Mouse (Mus musculus): ENCODE data around the gene Hspa2. TPM values are rescaled to one million over a fixed set of nuclear protein-coding genes. Genes with fewer than 3 reads are reported as not detected.

The Hspa2 gene
- polyA plus RNA-seq, 1 experiment from 2014 or later, result 11.9 TPM

DNA sequence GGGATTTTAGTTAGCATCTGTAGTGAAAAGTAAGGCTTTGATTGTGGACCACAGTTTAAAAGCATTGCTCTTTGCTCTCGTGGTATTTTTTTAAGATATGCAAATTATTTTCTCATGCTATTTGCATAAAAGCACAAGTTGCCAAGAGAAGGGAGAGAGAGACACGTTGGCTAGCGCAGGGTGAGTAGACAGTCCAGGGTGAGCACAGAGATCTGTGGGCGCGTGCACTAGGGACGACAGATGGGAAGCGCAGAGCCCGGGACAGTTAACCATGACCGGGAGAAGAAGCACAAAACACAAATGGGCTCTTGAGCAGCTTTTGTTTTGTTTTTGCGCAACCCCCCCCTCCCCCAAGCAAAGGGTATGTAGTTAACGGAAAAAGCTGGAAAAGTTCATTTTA is 15.2 kb upstream of the Hspa2 start:
- Histone ChIP-seq H3K36me3 (0 out of 2 replicates have a peak, but pooled peaks cover 8% of the 10 kb centered on the region), H3K4me3 (replicated peaks) (no peak overlapping the region), H3K4me1 (replicated peaks) (no peaks in the 10 kb centered on the region), H3K27me3 (replicated peaks) (no peaks in the 10 kb centered on the region), H3K9me3 (no peaks in the 10 kb centered on the region), H3K4me2 (replicated peaks) (no peak overlapping the region), H3K9ac (no peak overlapping the region), H3K27ac (no peak overlapping the region)
- no peak for ATAC-seq
- WGBS, result 90% methylated on average over 11 of the region's 11 CpGs

DNA sequence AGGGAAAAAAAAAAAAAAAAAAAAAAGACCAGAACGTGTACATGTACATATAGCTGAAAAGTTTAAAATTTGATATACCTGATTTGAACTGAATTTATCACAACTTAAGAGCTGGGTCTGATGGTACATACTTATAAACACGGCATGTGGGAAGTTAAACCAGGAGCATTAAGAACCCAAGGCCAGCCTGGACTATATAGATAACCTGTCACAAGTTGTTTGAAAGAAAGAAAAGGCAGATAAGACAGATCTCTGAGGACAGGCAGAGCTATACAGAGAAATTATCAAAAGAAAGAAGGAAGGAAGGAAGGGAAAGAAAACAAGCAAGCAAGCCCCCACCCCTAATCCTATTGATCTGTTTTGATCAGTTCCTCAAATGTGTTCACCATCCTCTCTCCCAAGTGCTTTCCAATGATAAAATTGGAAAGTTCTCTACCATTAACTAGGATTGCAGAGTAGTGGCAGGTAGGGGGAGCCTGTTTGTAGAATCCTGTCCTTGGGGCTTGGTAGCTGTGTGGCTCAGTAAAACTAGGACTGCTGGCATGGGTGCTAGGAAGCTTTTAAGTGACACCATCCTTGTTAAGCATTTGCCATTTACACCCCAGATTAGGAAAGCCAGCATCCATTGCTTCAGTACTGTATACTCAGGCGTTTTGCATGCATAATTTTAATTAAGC is 12.2 kb upstream of the Hspa2 start:
- H3K9ac ChIP-seq, result no peak overlapping the region
- H3K4me2 ChIP-seq (replicated peaks), result no peak overlapping the region
- WGBS, result 65% methylated on average over 3 of the region's 3 CpGs
- no peak overlapping the region for H3K27ac ChIP-seq
- H3K9me3 ChIP-seq, result no peaks in the 10 kb centered on the region
- no peaks in the 10 kb centered on the region for H3K36me3 ChIP-seq
- H3K4me3 ChIP-seq (replicated peaks), result no peak overlapping the region
- H3K4me1 ChIP-seq (replicated peaks), result no peaks in the 10 kb centered on the region
- no peak for ATAC-seq
- H3K27me3 ChIP-seq (replicated peaks), result no peaks in the 10 kb centered on the region

DNA sequence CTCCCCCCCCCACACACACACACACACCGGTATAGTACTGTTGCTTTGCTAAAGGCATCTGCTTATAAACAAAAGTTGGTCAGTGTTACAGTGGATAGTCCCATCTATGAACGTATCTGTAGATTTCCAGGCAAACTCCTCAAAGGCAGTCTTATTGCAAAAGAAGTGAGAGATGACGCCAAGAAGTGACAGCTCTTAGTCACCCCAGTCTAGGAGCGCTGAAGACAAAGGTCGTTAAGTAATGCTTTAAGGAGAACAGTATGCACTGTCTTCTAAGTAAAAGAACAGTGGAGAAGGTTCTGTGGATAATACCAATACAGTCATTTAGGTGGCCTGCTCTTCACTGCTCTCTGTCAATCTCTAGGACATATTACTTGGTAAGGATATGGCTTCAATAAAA is 11.0 kb upstream of the Hspa2 start:
- no peak overlapping the region for H3K4me3 ChIP-seq (replicated peaks)
- H3K4me1 ChIP-seq (replicated peaks), result no peaks in the 10 kb centered on the region
- H3K9ac ChIP-seq, result no peak overlapping the region
- H3K27me3 ChIP-seq (replicated peaks), result no peaks in the 10 kb centered on the region
- no peak overlapping the region for H3K4me2 ChIP-seq (replicated peaks)
- H3K9me3 ChIP-seq, result no peaks in the 10 kb centered on the region
- no peak overlapping the region for H3K27ac ChIP-seq
- no peak for ATAC-seq
- WGBS, result 80% methylated on average over 5 of the region's 5 CpGs
- H3K36me3 ChIP-seq, result no peaks in the 10 kb centered on the region

DNA sequence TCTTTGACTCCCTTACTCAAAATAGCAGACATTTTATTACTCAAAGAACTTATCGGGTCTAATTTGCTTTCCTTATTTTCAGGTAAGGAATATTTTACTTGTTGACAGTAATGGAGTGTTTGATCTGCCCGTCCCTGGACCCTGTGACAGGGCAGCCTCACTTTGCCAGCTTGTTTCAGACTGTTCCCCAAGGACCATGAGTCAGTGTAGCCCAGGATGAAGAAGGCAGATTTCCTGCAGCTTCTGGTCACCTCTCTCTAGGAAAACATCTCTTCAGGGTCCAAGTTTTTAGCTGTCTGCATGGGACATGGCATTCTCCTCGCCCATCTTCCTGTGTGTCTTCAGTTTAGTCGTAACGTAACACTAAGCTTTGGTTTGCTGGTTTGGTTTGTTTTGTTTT is 6.7 kb upstream of the Hspa2 start:
- H3K4me1 ChIP-seq (replicated peaks), result no peaks in the 10 kb centered on the region
- ATAC-seq, result no peak
- H3K36me3 ChIP-seq, result no peaks in the 10 kb centered on the region
- H3K27me3 ChIP-seq (replicated peaks), result no peaks in the 10 kb centered on the region
- H3K9me3 ChIP-seq, result no peaks in the 10 kb centered on the region
- 78% methylated on average over 5 of the region's 5 CpGs for WGBS
- no peak overlapping the region for H3K4me3 ChIP-seq (replicated peaks)
- no peak overlapping the region for H3K27ac ChIP-seq
- no peak overlapping the region for H3K4me2 ChIP-seq (replicated peaks)
- H3K9ac ChIP-seq, result no peak overlapping the region

DNA sequence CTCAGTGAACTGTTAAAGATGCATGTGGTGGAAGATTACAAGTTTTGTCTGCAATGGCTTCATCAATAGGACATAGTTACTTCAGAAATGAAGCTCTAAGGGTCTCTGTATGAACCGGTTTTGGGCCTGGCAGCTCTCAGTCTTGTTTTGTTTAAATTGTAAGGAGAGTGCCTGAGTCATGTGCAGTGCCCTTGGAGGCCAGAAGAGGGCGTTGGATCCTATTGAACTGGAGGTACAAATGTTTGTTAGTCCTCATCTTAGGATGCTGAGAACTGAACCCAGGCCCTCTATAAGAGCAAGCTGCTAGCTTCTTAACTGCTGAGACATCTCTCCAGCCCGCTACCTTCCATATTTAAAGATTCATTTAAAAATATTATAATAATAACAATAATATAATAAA is 2.3 kb upstream of the Hspa2 start:
- no peaks in the 10 kb centered on the region for H3K36me3 ChIP-seq
- WGBS, result 55% methylated on average over 3 of the region's 3 CpGs
- H3K4me3 ChIP-seq (replicated peaks), result no peak overlapping the region
- no peak for ATAC-seq
- no peaks in the 10 kb centered on the region for H3K9me3 ChIP-seq
- peaks cover 9% of the 10 kb centered on the region for H3K27me3 ChIP-seq (replicated peaks)
- H3K4me2 ChIP-seq (replicated peaks), result no peak overlapping the region
- peaks cover 20% of the 10 kb centered on the region for H3K4me1 ChIP-seq (replicated peaks)
- no peak overlapping the region for H3K27ac ChIP-seq
- no peak overlapping the region for H3K9ac ChIP-seq

DNA sequence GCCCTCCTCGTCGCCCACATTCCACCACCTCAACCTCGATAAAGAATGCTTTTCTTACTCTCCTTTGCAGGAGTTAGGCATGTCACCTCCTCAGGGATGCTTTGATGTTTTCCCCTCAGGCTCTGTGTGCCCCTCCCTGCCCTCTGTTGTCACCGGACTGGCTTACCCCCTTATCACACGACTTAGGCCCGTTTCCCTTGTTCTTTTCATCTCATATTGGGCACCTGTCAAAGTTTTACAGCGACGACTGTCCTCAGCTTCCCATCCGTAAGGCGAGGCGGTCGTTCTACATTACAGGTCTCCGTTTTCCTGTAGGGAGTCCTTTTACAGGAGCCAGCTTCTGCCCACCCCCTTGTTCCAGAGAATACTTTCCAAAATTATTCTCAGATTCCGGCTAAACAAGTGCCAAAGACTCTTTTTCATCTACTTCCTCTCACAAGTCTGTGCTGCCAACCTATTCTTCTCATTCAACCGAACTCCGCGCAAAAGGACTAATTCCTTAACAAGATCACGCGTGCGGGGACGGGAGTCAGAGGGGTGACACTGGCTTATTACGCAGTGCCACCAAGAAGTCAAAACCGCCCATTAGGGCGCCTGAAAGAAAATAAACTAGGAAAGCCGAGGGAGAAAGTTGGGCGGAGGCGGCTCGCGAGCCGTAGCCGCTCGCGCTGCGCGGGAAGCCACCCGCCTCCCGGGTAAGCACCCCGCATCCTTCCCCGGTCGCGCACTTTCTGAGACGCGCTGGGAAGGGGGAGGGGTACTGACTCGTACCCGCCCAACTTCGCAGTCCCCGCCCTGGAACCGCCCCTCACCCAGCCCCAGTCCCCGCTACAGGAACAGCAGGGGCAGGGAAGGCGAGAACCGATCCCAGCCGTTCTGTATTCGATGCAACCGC is 738 bp upstream of the Hspa2 start:
- H3K36me3 ChIP-seq, result no peaks in the 10 kb centered on the region
- 2% methylated on average over 50 of the region's 54 CpGs for WGBS

DNA sequence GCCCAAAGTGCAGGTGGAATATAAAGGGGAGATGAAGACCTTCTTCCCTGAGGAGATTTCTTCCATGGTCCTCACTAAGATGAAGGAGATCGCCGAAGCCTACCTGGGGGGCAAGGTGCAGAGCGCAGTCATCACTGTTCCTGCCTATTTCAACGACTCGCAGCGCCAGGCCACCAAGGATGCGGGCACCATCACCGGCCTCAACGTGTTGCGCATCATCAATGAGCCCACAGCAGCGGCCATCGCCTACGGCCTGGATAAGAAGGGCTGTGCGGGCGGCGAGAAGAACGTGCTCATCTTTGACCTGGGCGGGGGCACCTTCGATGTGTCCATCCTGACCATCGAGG is 833 bp downstream of the Hspa2 start:
- H3K9me3 ChIP-seq, result no peaks in the 10 kb centered on the region
- H3K36me3 ChIP-seq, result no peaks in the 10 kb centered on the region
- no peak overlapping the region; the same call in 1 of the 2 replicates for H3K9ac ChIP-seq
- H3K4me3 ChIP-seq (replicated peaks), result peak overlapping the region; percentile 68
- peaks cover 20% of the 10 kb centered on the region for H3K4me1 ChIP-seq (replicated peaks)
- H3K27me3 ChIP-seq (replicated peaks), result peaks cover 15% of the 10 kb centered on the region
- ATAC-seq, result no peak
- H3K4me2 ChIP-seq (replicated peaks), result peak overlapping the region; percentile 91
- H3K27ac ChIP-seq, result no peak overlapping the region
- 8% methylated on average over 20 of the region's 20 CpGs for WGBS

More for the DNA sequence above, 738 bp upstream of the Hspa2 start:
- peak overlapping the region; percentile 68 for H3K4me3 ChIP-seq (replicated peaks)
- peaks cover 15% of the 10 kb centered on the region for H3K27me3 ChIP-seq (replicated peaks)
- peak overlapping the region; percentile 91 for H3K4me2 ChIP-seq (replicated peaks)
- H3K27ac ChIP-seq, result peak overlapping the region; percentile 95
- H3K9me3 ChIP-seq, result no peaks in the 10 kb centered on the region
- peak overlapping the region; percentile 68 for H3K9ac ChIP-seq
- peaks cover 20% of the 10 kb centered on the region for H3K4me1 ChIP-seq (replicated peaks)
- ATAC-seq, result peak; percentile 94

DNA sequence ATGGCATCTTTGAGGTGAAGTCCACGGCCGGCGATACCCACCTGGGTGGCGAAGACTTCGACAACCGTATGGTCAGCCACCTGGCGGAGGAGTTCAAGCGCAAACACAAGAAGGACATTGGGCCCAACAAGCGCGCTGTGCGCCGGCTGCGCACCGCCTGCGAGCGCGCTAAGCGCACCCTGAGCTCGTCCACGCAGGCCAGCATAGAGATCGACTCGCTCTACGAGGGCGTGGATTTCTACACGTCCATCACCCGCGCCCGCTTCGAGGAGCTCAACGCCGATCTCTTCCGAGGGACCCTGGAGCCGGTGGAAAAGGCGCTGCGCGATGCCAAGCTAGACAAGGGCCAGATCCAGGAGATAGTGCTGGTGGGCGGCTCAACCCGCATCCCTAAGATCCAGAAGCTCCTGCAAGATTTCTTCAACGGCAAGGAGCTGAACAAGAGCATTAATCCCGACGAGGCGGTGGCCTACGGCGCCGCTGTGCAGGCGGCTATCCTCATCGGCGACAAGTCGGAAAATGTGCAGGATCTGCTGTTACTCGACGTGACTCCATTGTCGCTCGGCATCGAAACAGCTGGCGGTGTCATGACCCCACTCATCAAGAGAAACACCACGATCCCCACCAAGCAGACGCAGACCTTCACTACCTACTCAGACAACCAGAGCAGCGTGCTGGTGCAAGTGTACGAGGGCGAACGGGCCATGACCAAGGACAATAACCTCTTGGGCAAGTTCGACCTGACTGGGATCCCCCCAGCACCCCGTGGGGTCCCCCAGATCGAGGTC is 1.4 kb downstream of the Hspa2 start:
- no peak overlapping the region for H3K27ac ChIP-seq
- no peaks in the 10 kb centered on the region for H3K9me3 ChIP-seq
- no peak overlapping the region for H3K9ac ChIP-seq
- H3K27me3 ChIP-seq (replicated peaks), result peaks cover 15% of the 10 kb centered on the region
- peak overlapping the region; percentile 91 for H3K4me2 ChIP-seq (replicated peaks)
- peak overlapping the region; percentile 68 for H3K4me3 ChIP-seq (replicated peaks)
- peaks cover 20% of the 10 kb centered on the region for H3K4me1 ChIP-seq (replicated peaks)
- no peaks in the 10 kb centered on the region for H3K36me3 ChIP-seq
- 4% methylated on average over 64 of the region's 64 CpGs for WGBS
- no peak for ATAC-seq

DNA sequence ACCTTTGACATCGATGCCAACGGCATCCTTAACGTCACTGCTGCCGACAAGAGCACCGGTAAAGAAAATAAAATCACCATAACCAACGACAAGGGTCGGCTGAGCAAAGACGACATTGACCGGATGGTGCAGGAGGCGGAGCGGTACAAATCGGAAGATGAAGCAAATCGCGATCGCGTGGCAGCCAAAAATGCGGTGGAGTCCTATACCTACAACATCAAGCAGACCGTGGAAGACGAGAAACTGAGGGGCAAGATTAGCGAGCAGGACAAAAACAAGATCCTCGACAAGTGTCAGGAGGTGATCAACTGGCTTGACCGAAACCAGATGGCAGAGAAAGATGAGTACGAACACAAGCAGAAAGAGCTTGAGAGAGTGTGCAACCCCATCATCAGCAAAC is 2.0 kb downstream of the Hspa2 start:
- H3K4me2 ChIP-seq (replicated peaks), result peak overlapping the region; percentile 91
- H3K4me1 ChIP-seq (replicated peaks), result peaks cover 20% of the 10 kb centered on the region
- no peak overlapping the region for H3K9ac ChIP-seq
- peak overlapping the region; percentile 68 for H3K4me3 ChIP-seq (replicated peaks)
- no peak overlapping the region for H3K27ac ChIP-seq
- no peak for ATAC-seq
- no peaks in the 10 kb centered on the region for H3K9me3 ChIP-seq
- WGBS, result 6% methylated on average over 23 of the region's 23 CpGs
- no peaks in the 10 kb centered on the region for H3K36me3 ChIP-seq
- peaks cover 15% of the 10 kb centered on the region for H3K27me3 ChIP-seq (replicated peaks)

DNA sequence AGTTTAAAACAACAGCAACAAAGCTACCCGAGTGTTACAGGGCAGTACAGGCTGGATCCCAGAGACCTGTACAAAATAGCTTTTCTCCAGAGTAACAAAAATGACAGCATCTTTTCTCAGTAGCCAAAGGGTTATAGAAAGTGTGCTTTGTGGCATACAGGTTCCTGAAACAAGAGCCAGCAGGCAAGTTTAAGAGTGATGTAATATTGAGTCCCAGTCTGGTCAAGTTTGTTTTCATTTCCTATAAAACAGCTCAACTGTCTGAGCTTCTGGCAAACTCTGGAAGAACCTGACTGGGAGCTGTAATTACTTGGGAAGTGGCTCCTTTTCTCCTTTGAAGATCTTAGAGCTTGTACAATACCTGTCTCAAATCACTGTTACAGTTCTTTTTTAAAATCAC is 3.2 kb downstream of the Hspa2 start:
- no peak overlapping the region for H3K9ac ChIP-seq
- ATAC-seq, result no peak
- no peak overlapping the region for H3K4me2 ChIP-seq (replicated peaks)
- H3K36me3 ChIP-seq, result no peaks in the 10 kb centered on the region
- no peak overlapping the region for H3K4me3 ChIP-seq (replicated peaks)
- H3K9me3 ChIP-seq, result no peaks in the 10 kb centered on the region
- H3K27ac ChIP-seq, result no peak overlapping the region
- peaks cover 20% of the 10 kb centered on the region for H3K4me1 ChIP-seq (replicated peaks)
- H3K27me3 ChIP-seq (replicated peaks), result peaks cover 15% of the 10 kb centered on the region
- WGBS, result 51% methylated on average over 1 of the region's 1 CpGs

DNA sequence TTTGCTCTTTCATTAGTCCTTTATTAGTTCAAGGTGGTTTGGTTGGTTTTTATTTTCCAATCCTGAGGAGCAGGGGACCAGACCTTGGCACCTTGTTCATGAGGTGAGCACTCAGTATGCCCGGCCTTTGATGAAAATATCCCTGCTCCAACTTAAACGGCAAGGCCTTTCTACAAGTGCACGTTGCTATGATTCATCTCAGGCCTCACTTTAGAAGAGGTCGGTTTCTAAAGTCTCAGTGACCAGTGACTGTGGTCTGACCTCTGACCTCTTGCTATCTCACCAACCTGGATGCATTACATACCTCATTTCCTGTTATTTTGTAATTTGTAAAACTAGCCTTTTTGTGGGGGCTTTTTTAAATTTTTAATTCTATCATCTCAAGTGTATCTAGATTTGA is 5.2 kb downstream of the Hspa2 start:
- Histone ChIP-seq H3K27me3 (replicated peaks) (peaks cover 15% of the 10 kb centered on the region), H3K9ac (no peak overlapping the region), H3K36me3 (no peaks in the 10 kb centered on the region), H3K9me3 (no peaks in the 10 kb centered on the region), H3K4me2 (replicated peaks) (no peak overlapping the region), H3K4me3 (replicated peaks) (no peak overlapping the region), H3K27ac (no peak overlapping the region), H3K4me1 (replicated peaks) (peaks cover 16% of the 10 kb centered on the region)
- no peak for ATAC-seq
- WGBS, result 68% methylated on average over 4 of the region's 4 CpGs

DNA sequence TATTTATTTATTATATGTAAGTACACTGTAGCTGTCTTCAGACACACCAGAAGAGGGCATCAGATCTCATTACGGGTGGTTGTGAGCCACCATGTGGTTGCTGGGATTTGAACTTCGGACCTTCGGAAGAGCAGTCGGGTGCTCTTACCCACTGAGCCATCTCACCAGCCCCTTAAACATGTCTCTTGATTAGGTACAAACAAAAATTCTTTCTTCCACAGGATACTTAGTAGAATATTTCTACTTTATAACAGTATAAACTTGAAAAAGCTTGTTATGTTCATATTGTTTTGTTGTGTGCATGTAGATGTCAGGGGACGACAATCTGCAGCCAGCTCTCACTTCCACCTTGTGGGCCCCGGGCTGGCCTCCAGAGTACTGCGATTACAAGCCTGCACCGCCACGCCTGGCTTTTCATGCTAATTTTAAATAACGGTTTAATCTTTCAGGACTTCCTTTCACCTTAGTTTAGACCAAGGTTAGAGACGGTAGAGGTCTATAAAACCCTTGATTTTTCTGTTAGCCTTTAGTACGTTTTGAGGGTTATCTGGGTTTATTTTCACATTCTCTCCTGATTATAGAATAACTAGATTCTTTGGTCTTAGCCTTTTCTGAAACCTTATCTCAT is 11.5 kb downstream of the Hspa2 start:
- ATAC-seq, result no peak
- 74% methylated on average over 12 of the region's 12 CpGs for WGBS
- Histone ChIP-seq H3K9ac (no peak overlapping the region), H3K9me3 (no peaks in the 10 kb centered on the region), H3K4me3 (replicated peaks) (no peak overlapping the region), H3K4me1 (replicated peaks) (peaks cover 4% of the 10 kb centered on the region; the same call in 1 of the 2 replicates), H3K27me3 (replicated peaks) (no peaks in the 10 kb centered on the region), H3K36me3 (no peaks in the 10 kb centered on the region), H3K27ac (no peak overlapping the region), H3K4me2 (replicated peaks) (no peak overlapping the region)

All from intestine, embryonic 15.5 days (tissue).